Mouse (Mus musculus) NIH3T3 (cell line): ENCODE data around the gene Mindy1.
A peak's percentile ranks its signal among the peaks of the same experiment; 100 is the strongest.

Experiments
- DNase-seq: peaks from one replicate; pipeline ENCODE4 v3.0.0-alpha.2; 2012; ENCODE audit warnings: low read depth

Mindy1 gene

DNA sequence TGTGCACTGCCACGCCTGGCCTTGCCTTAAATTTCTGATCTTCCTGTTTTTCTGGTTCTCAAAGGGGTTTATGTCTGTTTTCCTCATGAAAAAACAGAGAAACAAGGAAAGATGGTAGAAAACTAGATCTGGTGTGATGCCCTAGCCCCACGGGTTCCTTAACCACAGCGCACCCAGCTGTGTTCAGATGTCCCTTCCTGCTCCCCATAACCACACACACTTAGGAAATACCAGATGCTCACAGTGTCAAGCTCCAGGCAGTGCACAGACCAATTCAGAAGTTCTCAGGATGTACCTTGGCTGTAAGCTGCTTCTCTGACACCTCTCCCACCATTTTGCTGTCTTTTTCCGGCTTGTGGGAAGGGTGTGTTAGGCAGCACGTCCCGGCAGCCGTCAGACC is 13.2 kb downstream of the Mindy1 start:
- DNase-seq, result no peak

DNA sequence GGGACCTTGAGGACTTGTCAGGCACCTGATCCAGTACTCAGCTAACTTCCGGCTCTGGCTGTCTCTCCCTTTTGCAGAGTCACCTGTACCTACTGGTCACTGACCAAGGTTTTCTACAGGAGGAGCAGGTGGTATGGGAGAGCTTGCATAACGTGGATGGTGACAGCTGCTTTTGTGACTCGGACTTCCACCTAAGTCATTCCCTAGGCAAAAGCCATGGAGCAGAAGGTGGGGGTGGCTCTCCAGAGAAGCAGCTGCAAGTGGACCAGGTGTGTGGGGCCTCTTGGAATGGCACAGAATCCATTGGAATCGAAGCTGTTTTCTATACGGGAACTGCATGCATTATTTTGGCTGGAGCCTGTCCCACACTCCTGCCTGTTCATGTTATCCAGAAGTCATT is 13.6 kb downstream of the Mindy1 start:
- no peak for DNase-seq

DNA sequence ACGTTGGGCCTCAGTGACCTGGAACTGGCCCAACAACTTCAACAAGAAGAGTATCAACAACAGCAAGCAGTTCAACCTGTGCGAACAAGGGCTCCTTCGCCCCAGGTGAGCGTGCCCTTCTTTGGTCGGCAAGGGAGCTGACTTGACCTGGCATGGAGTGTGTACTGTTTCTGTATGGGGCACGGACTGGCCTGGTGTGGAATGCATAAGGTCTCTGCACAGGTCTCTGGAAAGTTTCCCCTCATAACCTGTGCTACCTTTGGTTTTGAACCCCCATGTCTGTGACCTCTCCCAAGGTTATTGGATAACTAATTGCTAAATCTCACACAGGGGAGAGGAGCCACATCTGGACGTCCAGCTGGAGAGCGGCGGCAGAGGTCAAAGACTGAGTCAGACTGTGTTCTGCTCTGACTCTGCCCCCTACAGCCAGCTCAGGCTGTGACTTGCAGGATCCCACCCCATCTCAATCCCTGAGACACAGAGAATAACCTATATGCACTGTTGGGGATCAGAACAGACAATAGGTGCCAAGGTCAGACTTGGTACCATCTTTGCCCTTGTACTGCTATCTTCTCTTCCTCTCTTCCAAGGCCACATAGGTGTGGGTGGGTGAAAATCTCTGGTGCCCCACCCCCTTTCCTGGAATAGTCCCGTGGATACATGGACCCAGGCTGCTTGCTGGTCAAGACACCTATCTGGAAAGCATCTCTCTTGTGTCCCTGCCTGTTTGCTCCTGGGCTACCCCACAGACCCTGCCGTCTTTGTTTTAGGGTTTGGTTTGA is 14.4 kb downstream of the Mindy1 start:
- no peak for DNase-seq

DNA sequence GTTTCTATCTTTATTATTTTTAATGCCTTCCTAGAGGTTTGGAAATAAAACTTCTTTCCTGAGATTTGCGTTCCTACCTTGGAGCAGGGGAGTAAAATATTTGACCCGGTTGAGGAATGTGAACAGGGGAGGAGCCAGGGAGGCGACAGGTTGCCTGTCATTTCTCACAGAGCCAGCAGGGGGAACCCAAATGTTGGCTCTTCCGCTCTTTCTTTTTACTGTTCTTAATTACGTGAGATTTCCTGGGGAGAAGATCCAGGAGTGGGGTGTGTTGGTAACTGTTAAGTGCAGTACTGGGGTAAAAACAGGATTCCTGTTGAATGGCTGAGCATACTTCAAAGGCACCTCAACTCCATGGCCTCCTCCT is 14.9 kb downstream of the Mindy1 start:
- peak; percentile 70 for DNase-seq

DNA sequence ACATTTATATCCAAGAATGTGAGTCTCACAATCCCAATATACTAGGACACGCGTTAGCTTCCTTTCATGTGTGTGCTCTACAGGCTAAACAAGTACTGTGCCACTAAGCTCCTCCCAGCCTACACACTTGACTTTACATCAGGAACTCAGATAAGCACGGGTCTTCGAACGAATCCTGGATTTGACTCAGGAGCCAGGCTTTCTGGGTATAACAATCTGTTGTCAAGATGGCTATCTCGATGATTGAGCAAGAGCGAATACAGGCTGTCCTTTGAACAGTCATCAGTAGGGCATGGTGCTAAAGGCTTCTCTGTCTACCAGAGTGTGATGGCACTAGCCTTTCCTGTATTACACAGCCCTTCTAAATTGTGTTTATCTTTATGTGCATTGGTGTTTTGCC is 16.9 kb downstream of the Mindy1 start:
- no peak for DNase-seq

DNA sequence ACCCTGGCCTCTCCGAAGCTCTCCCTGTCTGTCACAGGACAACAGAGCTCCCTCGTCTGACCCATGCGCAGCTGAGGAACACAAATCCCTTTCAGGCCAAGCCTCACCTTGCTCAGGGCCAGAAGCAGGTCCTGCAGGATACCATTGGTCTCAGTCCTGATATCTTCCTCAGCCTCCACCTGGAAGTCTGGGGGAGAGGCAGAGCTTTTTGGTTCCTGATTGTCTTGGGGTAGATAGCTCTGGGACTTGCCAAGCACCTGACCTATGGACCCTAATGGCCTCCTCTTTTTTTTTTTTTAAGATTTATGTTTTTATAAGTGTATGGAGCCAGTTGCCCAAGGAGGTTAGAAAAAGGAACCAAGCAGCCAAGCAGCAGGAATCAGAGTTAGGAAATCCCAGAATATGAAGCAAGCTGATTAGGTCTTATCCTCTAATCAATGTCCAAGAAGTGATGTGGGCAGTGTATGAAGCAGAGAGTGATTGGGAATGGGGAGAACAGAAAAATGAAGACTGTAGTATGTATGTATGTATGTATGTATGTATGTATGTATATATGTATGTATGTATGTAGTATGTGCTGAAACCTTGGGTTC is 20.2 kb downstream of the Mindy1 start:
- DNase-seq, result no peak

DNA sequence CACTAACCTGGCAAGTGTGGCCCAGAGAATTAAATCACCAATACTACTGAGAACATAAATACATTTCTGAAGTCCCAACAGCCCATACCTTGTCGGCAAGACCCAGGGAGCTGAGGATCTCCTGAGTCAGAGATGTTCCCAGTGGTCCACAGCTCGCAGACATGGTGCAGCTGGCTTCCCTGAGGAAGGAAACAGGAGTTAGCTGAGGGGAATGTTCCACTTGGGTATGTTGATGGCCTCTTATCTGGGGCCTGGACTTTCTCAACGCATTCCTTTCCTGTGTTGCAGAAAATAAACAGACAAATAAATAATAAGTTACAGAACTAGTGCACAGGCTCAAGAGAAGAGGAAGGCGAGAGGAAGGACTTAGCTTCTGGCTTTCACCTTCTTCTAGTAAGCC is 25.1 kb downstream of the Mindy1 start:
- no peak for DNase-seq

DNA sequence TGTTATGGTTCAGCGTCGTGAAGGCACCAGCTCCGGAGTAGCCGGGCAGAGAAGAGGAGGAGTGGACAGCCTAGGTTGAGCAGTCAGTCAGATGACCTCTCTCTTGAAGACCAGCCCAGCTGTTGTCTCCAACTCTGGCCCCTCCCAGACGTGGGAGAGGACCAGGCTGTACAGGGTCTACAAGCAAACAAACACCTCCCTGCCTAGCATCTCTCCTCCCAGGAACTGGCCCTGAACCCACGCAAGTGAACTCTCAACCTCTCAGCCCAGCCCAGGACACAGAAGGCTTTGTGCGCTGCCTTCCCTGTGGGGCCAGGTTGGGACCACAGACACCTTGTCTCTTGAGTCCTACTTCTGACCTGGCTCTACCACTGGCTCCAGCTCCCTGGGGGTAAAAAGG is 26.0 kb downstream of the Mindy1 start, which contains the start of gene Anxa9:
TSS of gene Anxa9 (minus strand) at position 77 of the 400 bp plus-strand sequence.
- no peak for DNase-seq

DNA sequence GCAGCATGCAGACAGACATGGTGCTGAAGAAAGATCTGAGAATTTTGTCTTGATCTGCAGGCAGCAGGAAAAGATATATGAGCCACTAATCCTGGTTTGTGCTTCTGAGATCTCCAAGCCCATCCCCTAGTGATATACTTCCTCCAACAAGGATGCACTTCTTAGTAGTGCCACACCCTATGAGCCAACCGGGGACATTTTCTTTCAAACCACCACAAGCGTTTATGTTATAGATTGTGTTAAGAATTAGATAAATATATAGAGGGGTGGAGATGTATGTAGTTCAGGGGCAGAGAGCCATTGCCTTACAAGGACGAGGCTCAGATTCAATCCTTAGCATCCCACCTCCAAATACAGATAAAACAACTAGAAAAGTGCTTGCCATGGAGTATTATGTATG is 29.4 kb downstream of the Mindy1 start:
- DNase-seq, result no peak

DNA sequence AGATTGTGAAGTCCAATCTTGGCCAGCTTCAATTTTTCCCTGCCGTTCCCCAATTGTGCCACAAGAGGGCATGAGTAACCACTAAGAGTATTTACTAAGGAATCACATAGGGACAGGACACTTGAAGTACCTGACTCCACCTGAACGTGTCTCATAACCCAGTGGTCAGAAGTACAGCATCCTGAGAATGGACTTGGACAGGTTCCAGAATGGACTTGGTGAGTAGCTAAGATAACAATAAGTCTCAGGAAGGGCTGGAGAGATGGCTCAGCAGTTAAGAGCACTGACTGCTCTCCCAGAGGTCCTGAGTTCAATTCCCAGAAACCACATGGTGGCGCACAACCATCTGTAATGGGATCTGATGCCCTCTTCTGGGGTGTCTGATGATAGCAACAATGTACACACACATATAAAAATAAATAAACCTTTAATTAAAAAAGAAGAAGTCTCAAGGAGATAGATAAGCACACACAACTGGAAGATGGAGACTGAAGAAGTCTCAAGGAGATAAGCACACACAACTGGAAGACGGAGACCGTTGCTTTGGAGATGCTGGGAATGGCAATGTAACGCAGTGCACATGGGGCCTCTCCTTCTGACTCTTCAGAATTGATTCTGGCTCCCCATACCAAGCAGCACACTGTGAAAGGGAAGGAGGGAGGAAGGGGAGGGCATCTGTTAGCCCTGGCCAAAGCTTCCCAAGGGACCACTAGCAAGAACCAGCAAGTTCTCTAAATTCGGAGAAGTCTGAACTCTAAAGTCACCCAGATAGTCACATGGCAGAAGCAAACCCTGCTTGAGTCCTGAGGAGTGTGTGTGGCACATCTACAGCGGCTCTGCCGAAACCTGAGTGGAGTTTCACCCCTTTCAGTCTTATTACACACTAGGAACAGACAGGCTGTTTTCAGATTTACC is 30.1 kb downstream of the Mindy1 start:
- peak; percentile 84 for DNase-seq

DNA sequence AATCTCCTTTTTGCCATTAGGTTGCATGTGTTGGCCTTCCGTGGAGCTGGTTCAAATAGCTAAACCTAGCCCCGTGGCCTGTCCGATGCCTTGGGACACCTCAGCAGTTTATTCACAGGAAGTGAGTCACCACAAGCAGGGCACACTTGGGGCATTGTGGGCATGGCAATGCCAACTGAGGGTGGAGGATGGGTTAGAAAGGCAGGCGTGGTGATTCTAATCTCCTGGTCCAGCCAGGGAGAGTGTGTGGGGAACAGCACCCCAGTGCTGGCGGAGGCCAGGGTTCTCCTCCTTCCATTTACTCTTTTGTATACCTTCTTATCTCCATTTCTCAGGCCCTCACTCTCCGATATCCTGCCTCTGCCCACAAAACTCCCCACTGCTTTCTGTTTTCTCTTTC is 31.5 kb downstream of the Mindy1 start:
- DNase-seq, result peak; percentile 56

DNA sequence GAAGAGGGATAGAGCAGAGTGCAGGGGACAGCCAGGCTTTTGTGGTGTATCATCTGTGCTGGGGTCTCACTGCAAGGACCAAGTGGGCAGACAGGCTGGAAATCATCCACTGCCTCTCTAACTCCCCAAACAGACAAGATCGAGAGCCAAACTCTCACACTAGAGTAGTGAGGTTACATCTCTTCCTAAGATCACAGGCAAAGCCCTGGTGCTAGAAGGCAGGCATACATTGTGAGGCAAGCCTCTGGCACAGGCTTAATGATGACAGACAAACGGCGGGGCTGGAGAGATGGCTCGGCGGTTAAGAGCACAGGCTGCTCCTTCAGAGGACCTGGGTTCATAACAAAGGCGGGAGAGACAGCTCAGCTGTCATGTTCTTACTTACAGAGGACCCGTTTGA is 32.3 kb downstream of the Mindy1 start:
- DNase-seq, result peak; percentile 17

DNA sequence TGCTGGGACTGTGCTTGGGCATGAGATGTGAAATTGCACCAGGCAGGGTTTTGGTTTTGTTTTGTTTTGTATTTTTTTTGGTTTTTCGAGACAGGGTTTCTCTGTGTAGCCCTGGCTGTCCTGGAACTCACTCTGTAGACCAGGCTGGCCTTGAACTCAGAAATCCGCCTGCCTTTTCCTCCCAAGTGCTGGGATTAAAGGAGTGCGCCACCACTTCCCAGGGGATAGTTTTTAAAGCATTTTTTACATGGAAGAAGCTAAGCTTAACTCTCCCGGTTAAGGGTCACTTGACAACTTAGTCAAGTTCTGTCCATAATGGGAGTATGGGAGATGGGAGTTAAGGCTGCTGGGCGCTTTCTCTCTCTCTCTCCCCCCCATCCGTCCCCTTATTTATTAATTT is 32.9 kb downstream of the Mindy1 start:
- no peak for DNase-seq

DNA sequence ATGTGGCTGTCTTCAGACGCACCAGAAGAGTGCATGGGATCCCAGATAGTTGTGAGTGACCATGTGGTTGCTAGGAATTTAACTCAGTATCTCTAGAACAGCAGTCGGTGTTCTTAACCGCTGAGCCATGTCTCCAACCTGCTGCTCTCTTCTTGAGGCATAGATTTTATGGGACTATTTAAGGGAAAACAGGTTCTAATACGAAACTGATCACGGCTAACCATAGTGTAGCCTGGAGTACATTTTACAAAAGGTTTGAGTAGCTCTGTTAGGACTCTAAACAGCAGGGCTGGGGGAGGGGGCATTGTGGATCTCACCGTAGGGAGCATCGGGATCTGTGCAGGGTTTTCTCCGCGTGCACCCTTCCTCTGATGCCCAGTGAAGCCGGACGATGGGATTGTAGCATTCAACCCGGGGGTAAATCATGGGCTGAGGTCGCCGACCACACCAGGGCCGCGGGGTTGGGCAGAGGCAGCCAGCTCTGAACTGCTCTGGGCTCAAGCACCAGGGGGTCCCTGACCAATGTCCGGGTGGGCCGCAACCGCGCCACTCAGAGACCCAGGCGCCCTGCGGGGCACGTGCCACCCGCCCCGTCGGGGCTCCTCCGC is 33.4 kb downstream of the Mindy1 start, which contains the start of gene Cers2:
TSS of gene Cers2 (plus strand) at position 306 of the 608 bp plus-strand sequence.
- DNase-seq, result no peak

DNA sequence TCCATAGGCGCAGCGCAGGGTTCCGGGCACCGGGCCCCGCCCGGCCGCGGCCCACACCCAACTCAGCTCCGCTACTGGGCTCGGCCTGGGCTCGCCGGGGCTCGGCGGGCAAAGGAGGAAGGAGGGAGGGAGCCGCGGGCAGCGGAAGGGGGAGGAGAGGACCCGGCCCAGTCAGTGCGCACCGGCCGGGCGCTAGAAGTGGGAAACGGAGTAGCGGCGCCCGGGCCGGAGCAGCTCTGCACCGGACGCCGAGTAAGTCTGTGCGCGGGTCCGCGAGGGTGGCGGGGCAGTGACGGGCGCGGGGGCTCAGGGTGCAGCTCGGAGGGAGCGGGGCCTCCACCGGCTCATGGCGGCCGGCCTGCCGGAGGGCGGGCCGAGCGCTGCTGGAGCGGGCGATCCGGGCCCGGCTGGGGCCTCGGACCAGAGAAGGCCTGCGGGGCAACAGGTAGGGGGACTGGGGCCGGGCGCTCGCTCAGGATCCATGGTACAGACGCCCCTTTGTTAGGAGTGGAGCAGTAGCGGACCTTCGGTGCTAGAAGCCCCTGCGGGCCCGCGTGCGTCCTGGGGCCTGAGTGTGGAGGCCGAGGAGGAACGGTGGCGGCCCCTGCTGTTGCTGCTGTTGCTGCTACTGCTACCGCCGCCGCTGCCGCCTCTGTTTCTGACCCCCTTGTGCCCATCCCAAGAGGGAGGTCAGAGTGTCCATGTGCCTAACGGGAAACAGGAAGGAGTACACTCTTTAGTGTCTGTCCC is 34.1 kb downstream of the Mindy1 start:
- peak; percentile 95 for DNase-seq

DNA sequence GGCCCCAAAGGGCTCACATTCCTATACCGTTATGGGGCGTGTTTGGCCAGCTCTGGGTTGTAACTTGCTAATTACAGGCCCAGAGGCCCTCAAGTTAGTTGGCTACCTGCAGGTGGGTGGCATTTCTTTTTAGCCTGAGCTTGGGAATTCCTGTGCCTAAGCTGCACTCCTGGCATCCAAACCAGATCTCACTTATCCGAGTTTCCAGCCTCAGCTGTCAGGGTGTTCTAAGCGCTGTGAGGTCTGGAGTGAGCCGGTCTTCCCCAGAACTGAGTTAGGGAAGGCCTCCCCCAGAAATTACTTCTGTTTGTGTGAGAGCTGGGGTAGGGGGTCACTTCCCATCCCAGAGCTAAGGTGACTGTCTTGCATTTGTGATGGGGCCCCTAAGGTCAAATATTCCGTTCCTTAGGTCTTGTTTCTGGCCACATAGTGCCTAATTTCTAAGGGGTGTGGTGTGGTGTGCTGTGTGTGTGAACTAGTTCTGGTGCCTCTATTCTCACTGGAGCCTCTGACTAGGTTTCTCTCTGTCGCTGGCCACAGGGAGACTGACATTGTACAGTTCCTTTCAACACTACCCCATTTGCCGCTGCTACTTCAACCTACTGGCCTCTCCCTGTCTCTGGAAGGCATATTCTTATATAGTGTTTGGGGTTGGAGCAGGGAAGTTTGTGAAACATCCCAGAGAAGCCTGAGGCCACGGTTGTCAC is 34.9 kb downstream of the Mindy1 start:
- DNase-seq, result no peak

DNA sequence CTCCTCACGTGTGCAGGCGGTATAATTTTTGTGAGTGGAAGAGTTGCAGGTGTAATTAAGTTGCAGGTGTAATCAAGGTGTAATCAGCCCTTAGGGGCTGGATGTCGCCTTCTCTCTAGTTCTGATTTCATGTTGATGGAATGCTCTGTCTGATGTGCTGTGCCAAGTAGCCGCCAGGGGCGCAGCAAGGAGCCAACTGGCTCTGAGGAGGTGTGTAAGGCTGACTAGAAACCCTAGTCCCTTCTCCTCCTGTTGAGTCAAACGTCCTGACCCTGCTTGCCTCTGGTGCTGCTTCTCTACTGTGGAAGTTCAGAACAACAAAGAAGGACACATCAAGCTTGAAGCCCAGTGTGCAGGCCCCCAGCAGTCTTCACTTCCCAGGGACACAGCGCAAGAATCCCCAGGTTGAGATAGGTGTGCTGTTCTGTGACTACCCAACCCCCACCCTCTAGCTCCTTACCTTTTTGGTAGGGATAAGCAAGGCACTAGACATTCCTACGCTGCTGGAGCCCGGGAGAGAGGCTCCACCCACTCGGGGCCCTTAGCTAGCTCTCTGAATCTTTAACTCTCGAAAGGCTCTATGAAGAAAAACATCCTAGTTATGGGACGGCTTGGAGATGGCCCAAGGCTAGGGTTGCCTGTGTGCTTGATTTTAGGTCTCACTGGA is 36.4 kb downstream of the Mindy1 start:
- peak; percentile 82 for DNase-seq

DNA sequence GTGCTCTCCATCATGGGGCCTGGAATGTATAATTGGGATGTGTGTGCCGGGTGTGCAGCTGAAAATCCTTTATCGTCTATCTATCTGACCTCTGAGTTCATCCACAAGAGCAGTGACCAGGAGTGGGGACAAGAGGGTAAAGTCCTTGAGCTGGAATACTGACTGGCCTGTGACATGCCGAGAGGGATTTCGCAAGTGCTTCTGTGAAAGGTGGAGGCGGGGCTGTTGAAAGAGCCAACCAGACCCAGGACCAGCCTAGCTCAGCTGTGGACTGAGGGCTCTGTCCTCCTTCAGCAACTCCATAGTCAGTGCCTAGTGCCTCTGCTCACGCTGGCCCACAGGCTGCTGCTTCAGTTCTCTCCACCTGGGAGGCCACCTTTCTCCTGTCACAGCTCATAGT is 37.4 kb downstream of the Mindy1 start:
- peak; percentile 48 for DNase-seq

DNA sequence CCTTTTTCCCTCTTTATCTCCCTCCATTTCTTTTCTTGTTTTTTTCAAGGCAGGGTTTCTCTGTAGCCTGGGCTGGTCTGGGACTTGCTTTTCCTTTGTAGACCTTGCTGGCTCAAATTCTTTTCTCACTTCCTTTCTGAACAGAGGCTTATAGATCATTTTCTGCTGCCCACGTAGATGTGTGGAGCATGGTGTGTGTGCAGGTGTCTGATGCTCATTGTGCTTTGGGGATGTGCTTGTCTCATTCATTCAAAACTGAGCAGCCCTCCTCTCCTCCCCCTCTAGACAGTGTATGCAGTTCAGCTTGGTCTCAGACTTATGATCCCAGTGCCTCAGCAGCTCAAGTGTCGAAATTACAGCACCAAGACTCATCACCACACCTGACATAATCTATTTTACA is 38.0 kb downstream of the Mindy1 start:
- no peak for DNase-seq
